Comparison of ENCODE assay signal across 16 mouse cellular contexts in the genomic region with DNA sequence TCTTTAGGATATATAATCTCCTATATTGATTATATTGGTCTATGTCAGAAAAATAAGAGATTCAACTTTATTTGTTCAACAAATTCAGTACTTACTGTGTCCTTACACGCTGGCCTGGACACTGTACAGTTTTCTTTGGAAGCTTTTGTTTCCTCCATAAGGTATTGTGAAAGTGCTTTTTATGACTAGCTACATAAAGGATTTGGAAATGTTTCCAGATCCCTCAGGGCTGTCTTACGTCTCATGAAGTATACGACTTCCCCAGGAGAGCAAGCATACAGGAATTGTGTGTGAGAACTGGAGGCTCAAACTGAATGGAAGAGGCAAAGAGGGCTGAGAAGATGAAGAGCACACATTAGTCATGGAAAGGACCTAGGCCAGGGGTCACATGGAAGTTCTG.
"Had no signal": no experiment of that assay in that cellular context is flagged by ENCODE, and none has a peak within 500 bp of the region (broad histone marks: within the 10 kb centered on the region; RNA-seq: fewer than 3 reads in every experiment).

No protein-coding gene starts in this region.

- H3K4me3 ChIP-seq: neural tube, embryonic 13.5 days; neural tube, embryonic 15.5 days; stomach, embryonic 15.5 days had no signal

- H3K27ac ChIP-seq: neural tube, embryonic 15.5 days; stomach, embryonic 15.5 days; stomach, postnatal 0 days had no signal

- H3K4me1 ChIP-seq: stomach, embryonic 15.5 days had no signal

- DNase-seq: retina, postnatal 1 day; right cerebral cortex, adult 18-20 months; right cerebral cortex, postnatal 14 days; right cerebral cortex, postnatal 25 days; right cerebral cortex, postnatal 4 days; spleen, adult 18-20 months; thymus, adult 18-20 months; thymus, adult 2 months; thymus, postnatal 14 days; thymus, postnatal 25 days; thymus, postnatal 36 days; thymus, postnatal 4 days had no signal
